Mouse (Mus musculus): ENCODE data around the gene Krt82.
"Not testable (repeated sequence)": the region's sequence is repeated elsewhere in the genome, so short reads cannot be mapped to it uniquely, and the experiment has no call there.

Krt82 gene

DNA sequence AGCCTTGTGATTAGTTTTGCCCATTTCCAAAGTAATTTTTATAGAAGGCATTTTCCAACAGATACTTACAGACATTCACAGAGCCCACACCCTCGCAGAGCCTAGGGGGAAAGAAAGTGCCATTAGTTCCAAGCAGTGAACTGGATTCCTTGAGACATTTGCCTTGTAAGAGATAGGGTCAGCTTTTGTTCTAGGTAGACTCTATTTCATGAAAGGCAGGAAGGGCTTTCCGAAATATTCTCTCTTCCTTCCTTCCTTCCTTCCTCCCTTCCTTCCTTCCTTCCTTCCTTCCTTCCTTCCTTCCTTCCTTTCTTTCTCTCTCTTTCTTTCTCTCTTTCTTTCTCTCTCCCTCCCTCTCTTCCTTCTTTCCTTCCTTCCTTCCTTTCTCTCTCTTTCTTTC is 33.3 kb downstream of the Krt82 start, which contains the start of gene Gm49425:
Gene Gm49425, minus strand, starts transcription at position 101 of the 400 bp plus-strand sequence.
- DNase-seq (ENCODE audit: low read depth, low spot score) = not testable (repeated sequence)

DNA sequence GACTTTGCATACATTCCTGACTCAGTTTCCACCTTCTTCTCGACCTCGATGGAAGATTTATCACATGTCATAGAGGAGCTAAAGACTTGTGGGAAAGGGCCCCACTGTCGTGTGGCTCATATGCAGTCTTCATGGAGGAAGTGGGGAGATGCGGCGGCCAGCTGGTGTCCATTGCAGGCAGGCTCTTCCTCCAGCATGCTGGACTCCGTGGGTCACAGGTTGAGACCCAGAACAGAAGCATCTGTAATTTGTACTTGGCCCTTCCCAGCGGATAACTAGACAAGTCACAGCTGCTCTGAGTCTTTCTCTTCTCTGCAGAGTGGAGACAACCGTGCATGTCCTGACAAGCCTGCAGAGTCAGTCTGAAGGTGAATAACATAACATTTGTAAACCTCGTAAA is 42.2 kb downstream of the Krt82 start:
- no peak for DNase-seq (ENCODE audit: low read depth, low spot score)

DNA sequence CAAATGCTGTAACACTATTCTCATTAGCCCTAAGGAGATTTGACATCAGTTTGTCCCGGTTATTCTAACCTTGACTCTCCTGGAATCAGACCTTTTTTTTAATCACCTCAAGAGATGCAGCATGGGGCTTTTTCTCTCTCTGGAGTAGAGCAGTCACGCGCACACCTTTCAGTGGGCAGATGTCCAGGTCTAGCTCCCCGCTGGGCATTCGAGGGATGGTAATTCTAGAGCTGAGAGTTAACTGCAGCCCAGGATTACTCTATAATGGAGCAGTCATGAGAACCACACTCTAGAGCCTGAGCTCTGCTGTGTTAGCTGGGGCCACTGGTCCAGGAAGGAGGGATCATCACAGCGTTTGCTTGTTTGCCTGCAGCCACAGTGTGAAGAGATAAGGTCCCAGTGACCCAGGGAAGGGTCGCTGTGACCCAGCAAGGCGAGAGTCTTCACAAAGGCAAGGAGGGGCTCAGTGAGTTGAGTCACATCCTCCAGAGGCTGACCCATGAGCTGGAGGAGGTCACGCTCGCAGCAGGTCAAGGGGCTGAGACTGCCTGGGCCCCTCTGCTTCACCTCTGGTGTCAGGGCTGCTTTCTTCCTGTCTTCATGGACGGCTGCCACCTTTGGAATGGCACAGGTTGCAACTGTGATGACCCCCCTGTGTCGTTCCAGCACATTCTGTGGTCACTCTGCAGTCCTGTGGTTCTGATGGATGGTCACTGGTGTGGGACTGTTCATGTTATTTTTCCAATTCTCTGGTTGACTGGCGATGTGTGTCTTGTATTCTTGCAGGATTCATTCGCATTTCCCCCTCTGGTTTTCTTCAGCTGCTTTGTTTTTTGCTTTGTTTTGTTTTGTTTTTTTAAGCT is 43.3 kb downstream of the Krt82 start:
- no peak for DNase-seq (ENCODE audit: low read depth, low spot score)

DNA sequence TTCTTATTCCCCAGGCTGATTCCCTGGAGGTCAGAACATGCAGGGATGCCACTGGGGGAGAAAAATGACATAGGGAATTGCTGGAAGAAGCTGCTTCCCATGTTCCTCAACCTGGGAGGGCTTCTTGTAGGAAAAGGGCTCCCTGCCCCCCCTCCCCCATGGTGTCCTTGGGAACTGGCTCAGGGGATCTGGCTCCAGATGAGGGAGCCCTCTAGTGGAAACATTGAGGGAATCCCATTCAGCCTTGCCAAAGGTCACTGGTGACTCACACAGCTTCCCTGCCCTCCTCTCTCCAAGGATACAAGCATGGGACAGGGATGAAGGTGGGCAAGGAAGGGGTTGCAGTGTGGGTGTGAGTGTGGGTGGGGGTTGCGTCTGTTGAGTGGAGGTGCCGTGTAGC is 53.3 kb downstream of the Krt82 start:
- DNase-seq (ENCODE audit: low read depth, low spot score) = no peak

DNA sequence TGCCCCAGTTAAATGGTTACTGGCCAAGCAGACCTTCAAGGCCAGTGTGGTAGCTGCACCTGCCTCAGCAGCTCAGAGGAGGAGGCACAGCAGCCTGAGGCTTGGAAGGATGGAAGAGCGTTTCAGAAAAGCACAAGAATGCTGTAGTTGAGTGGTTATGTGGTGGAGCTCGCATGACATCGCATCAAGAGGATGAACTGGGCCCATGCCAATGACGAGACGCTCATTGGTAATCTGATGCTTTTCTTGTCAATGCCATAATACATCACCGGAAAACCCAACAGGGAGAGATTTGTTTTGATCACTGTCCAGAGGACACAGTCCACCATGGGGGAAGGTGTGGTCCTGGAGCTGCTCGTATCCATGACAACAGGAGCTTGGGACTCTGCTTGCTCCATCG is 55.2 kb downstream of the Krt82 start:
- no peak for DNase-seq (ENCODE audit: low read depth, low spot score)

DNA sequence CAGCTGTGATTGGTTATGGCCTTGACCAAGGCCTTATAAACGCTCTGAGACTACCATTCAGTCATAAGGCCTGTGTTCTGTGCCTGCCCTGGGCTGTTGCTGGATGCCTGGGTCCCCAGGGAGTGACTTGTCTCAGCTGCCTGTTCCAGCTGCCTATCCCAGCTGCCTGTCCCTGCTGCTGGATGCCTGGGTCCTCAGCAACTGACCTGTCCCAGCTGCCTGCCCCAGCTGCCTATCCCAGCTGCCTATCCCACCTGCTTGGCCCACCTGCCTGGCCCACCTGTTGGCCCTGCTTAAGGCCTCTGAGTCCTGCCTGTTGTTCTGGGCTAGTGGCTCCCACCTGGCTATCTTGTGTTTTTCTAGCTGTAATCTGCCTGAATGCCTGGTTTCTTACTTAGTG is 56.3 kb downstream of the Krt82 start:
- no peak for DNase-seq (ENCODE audit: low read depth, low spot score)

DNA sequence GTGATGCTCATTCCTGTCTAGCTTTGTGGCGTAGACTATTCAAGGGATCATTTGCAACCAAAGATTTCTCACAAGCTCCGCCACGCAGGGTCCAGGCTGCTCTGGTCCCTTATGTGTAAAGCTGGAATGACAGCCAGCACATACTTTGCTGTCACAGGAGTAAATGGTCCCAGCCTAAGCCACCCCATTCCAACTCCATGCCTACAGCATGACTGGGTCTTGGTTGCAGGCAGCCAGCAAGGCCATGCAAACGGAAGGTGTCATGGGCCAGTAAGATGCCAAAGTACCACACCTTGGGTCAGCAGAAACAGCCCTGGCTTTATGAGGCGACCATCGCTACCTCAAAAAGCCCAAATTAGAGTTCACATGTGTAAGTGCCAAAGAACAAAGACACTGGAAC is 56.8 kb downstream of the Krt82 start:
- DNase-seq (ENCODE audit: low read depth, low spot score) = no peak

DNA sequence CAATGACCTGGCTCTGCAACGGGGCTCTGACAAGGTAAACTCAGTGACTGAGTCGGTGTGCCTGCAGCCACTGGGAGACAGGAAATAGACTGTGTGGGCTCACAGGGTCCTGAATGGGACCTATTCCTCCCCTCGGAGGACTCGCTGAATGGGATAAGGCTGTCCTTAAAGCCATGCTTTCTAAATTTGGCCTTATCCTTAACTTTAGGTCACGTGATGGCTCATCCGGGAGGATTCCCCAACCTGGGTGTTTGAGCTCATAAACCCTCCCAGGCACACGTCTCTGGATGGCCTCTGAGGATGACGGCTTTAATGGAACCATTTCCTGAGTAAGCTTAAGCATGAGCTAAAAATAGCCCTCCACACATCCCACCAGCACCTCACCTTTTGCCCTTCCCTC is 57.7 kb downstream of the Krt82 start:
- DNase-seq (ENCODE audit: low read depth, low spot score) = no peak

DNA sequence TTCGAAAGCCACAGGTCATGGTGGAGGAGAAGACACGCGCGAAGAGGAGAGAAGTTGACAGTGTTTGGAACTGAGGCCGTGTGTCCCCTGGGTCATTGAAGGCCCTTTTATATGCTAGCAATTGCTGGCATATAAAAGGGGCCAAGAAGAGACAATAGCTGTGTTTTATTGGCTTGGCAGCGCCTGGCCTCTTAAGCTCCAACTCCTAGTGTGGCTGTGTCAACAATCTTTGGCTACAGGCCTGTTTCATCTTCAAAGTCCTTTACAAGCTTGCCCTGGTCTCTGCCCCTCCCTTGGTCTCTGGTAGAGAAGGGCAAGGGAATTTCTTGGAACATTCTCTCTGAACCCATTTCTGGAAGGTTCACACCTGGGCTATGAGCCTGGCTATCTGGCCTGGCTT is 59.0 kb downstream of the Krt82 start, which contains the start of gene Krt83:
Gene Krt83, minus strand, starts transcription at position 82 of the 400 bp plus-strand sequence.
- DNase-seq (ENCODE audit: low read depth, low spot score) = no peak
